Mouse (Mus musculus) telencephalon, adult 2 months (tissue): ENCODE data around the gene Ttc23l.
"Not testable (repeated sequence)": the region's sequence is repeated elsewhere in the genome, so short reads cannot be mapped to it uniquely, and the experiment has no call there.

Experiments used
- DNase-seq: peaks from one replicate; pipeline ENCODE4 v3.0.0-alpha.2; 2011; ENCODE audit warnings: low read depth, low spot score

Ttc23l gene

GRCm38 (mm10) chr15:10515166-10515565, 43.3 kb downstream of the Ttc23l start:
- no peak for DNase-seq

- DNase-seq, result no peak
Observed at GRCm38 (mm10) chr15:10506099-10506498, 52.4 kb downstream of the Ttc23l start.

GRCm38 (mm10) chr15:10500838-10501719, 57.4 kb downstream of the Ttc23l start:
- DNase-seq, result no peak

GRCm38 (mm10) chr15:10500035-10500434, 58.4 kb downstream of the Ttc23l start:
- DNase-seq, result no peak

GRCm38 (mm10) chr15:10499593-10499992, 58.9 kb downstream of the Ttc23l start:
- DNase-seq, result no peak

GRCm38 (mm10) chr15:10496696-10497095, 61.8 kb downstream of the Ttc23l start:
- not testable (repeated sequence) for DNase-seq

- DNase-seq, result no peak
Observed at GRCm38 (mm10) chr15:10495944-10496343, 62.5 kb downstream of the Ttc23l start.

- DNase-seq, result no peak
Observed at GRCm38 (mm10) chr15:10490101-10490500, 68.4 kb downstream of the Ttc23l start.

GRCm38 (mm10) chr15:10487246-10487645, 71.2 kb downstream of the Ttc23l start:
- no peak for DNase-seq

GRCm38 (mm10) chr15:10486365-10486839, 72.1 kb downstream of the Ttc23l start:
- no peak for DNase-seq

GRCm38 (mm10) chr15:10485484-10486364, 72.7 kb downstream of the Ttc23l start, which contains the start of the genes Brix1 and Rad1:
Gene Brix1, minus strand, starts transcription at chr15:10485947.
Gene Rad1, plus strand, starts transcription at chr15:10486018.
- DNase-seq, result peak; percentile 98

GRCm38 (mm10) chr15:10470941-10471340, 87.5 kb downstream of the Ttc23l start:
- DNase-seq, result no peak

GRCm38 (mm10) chr15:10470151-10470831, 88.2 kb downstream of the Ttc23l start, which contains the start of gene Dnajc21:
Gene Dnajc21, minus strand, starts transcription at chr15:10470516.
- no peak for DNase-seq

GRCm38 (mm10) chr15:10469641-10470150, 88.8 kb downstream of the Ttc23l start:
- DNase-seq, result no peak

GRCm38 (mm10) chr15:10468761-10469160, 89.7 kb downstream of the Ttc23l start:
- DNase-seq, result no peak

GRCm38 (mm10) chr15:10464678-10465077, 93.8 kb downstream of the Ttc23l start:
- no peak for DNase-seq

- DNase-seq, result peak; percentile 70
Observed at GRCm38 (mm10) chr15:10463555-10463954, 94.9 kb downstream of the Ttc23l start.

- no peak for DNase-seq
Observed at GRCm38 (mm10) chr15:10460986-10461385, 97.5 kb downstream of the Ttc23l start.
